Mouse (Mus musculus) C2C12 (cell line): ENCODE results near the gene Coro6. TPM values are rescaled to one million over a fixed set of nuclear protein-coding genes. Genes with fewer than 3 reads are reported as not detected.

Experiments
- H3K27me3 ChIP-seq: one replicate; pipeline ENCODE4 v1.6.1; 2011; ENCODE audit not compliant: control insufficient read depth, insufficient read depth, insufficient read length
- H3K36me3 ChIP-seq: one replicate; pipeline ENCODE4 v1.6.1; 2011; ENCODE audit not compliant: control insufficient read depth, insufficient read depth
- H3K4me3 ChIP-seq: one replicate; pipeline ENCODE4 v1.5.1; 2011; ENCODE audit warnings: mild to moderate bottlenecking, control low read depth; ENCODE audit not compliant: poor library complexity, insufficient read depth, severe bottlenecking
- H3K79me2 ChIP-seq: one replicate; pipeline ENCODE4 v1.6.1; 2011; ENCODE audit not compliant: control insufficient read depth, insufficient read depth
- H3K79me3 ChIP-seq: one replicate; pipeline ENCODE4 v1.6.1; 2011; ENCODE audit warnings: low read depth, control low read depth
- H3ac ChIP-seq: one replicate; pipeline ENCODE3; 2011; ENCODE audit warnings: low read depth; ENCODE audit not compliant: control insufficient read depth, insufficient read length
- CTCF ChIP-seq: IDR thresholded peaks from one replicate; pipeline ENCODE4 v1.5.1; 2011; ENCODE audit not compliant: control insufficient read depth, insufficient read depth, insufficient read length
- MYOD1 ChIP-seq: IDR thresholded peaks from one replicate; pipeline ENCODE4 v1.6.1; 2011; ENCODE audit warnings: low read depth; ENCODE audit not compliant: control insufficient read depth, insufficient read length
- MYOG ChIP-seq: IDR thresholded peaks from one replicate; pipeline ENCODE4 v1.6.1; 2011; ENCODE audit not compliant: control insufficient read depth, insufficient read length; ENCODE audit errors: extremely low read depth
- USF1 ChIP-seq: IDR thresholded peaks from one replicate; pipeline ENCODE4 v1.6.1; 2011; ENCODE audit warnings: low read depth, mild to moderate bottlenecking, control low read depth, moderate library complexity
- polyA plus RNA-seq: library from polyadenylated mRNA; unstranded; fragments of >200 nt; fragmentation: generic; extraction: Trizol; gene quantifications from one replicate; pipeline ENCODE4 v1.2.1, GENCODE M21; 2012; ENCODE audit warnings: missing spikeins

The Coro6 gene
- polyA plus RNA-seq, 1 experiment: 12.8 TPM

- Histone ChIP-seq H3K4me3 (no peak overlapping the region), H3K27me3 (no peaks in the 10 kb centered on the region), H3K36me3 (no peaks in the 10 kb centered on the region), H3ac (no peak overlapping the region), H3K79me3 (no peaks in the 10 kb centered on the region), H3K79me2 (no peaks in the 10 kb centered on the region)
- TF ChIP-seq USF1 (no peak), MYOG (no peak), MYOD1 (no peak)
Observed at GRCm38 (mm10) chr11:77518051-77518798, 56.0 kb downstream of the Coro6 start.

- H3K79me2 ChIP-seq: no peaks in the 10 kb centered on the region
- no peaks in the 10 kb centered on the region for H3K79me3 ChIP-seq
- TF ChIP-seq MYOG (no peak), MYOD1 (no peak), CTCF (no peak), USF1 (no peak)
- H3K4me3 ChIP-seq: no peak within 1 kb of the TSS
- H3K27me3 ChIP-seq: no peaks in the 10 kb centered on the region
- no peaks in the 10 kb centered on the region for H3K36me3 ChIP-seq
- H3ac ChIP-seq: no peak within 1 kb of the TSS
Observed at GRCm38 (mm10) chr11:77519043-77519442, 56.8 kb downstream of the Coro6 start, which contains the start of gene Gm10392. Gene Gm10392 (minus strand): TSS chr11:77519198.

Other genes starting within 250 kb of the Coro6 start
- 2.7 TPM for gene Ssh2, start 246.1 kb upstream of the Coro6 start, polyA plus RNA-seq
- gene Ankrd13b, start 27.3 kb downstream of the Coro6 start, polyA plus RNA-seq: 64.3 TPM
- gene Git1, start 31.2 kb downstream of the Coro6 start, polyA plus RNA-seq: 56.7 TPM
- gene Abhd15, start 52.7 kb downstream of the Coro6 start, polyA plus RNA-seq: 1.5 TPM
- gene Trp53i13, start 53.6 kb downstream of the Coro6 start, polyA plus RNA-seq: 18.2 TPM
- not detected for gene Gm10392, start 56.8 kb downstream of the Coro6 start, polyA plus RNA-seq
- gene Taok1, start 145.4 kb downstream of the Coro6 start, polyA plus RNA-seq: 5.1 TPM
- 12.0 TPM for gene Nufip2, start 223.7 kb downstream of the Coro6 start, polyA plus RNA-seq